Mouse (Mus musculus) heart, embryonic 14.5 days (tissue): Measurements from ENCODE around the gene Togaram2. TPM values are rescaled to one million over a fixed set of nuclear protein-coding genes. Genes with fewer than 3 reads are reported as not detected.

Experiments
- ATAC-seq: fragments of 200-750 bp; cut with Nextera tagmentation; 2 replicates; pipeline ENCODE4 v1.8.0; 2017; ENCODE audit warnings: low read depth, moderate TSS enrichment; ENCODE audit not compliant: insufficient number of reproducible peaks, insufficient read depth, low FRiP score
- H3K27ac ChIP-seq, 2 experiments: fragments of 200-500 bp in 1 of 2; fragments of 300-500 bp in 1 of 2; sonication (generic) in 1 of 2; replicated peaks in 1 of 2; 2 replicates each; pipeline ENCODE4 v1.5.1; 2012 to 2014; ENCODE audit warnings: low read depth in 2 of 2, low read length in 2 of 2, control low read depth in 1 of 2, mild to moderate bottlenecking in 1 of 2, mixed read lengths in 1 of 2; ENCODE audit not compliant: control insufficient read depth in 1 of 2, insufficient read depth in 1 of 2
- H3K27me3 ChIP-seq: fragments of 300-500 bp; sonication (generic); 2 replicates; pipeline ENCODE4 v1.6.1; 2014; ENCODE audit warnings: mild to moderate bottlenecking, low read length, control low read depth; ENCODE audit not compliant: control insufficient read depth, insufficient read depth
- H3K36me3 ChIP-seq: fragments of 300-500 bp; sonication (generic); 2 replicates; pipeline ENCODE4 v1.6.1; 2014; ENCODE audit warnings: mild to moderate bottlenecking, control low read depth, low read length, mixed read lengths; ENCODE audit not compliant: control insufficient read depth, insufficient read depth
- H3K4me1 ChIP-seq, 2 experiments: fragments of 200-500 bp in 1 of 2; fragments of 300-500 bp in 1 of 2; sonication (generic) in 1 of 2; 2 replicates each; pipeline ENCODE4 v1.6.1; 2012 to 2014; ENCODE audit warnings: low read length in 2 of 2, control low read depth in 1 of 2, mixed read lengths in 1 of 2; ENCODE audit not compliant: control insufficient read depth in 2 of 2, insufficient read depth in 2 of 2
- H3K4me2 ChIP-seq: fragments of 300-500 bp; sonication (generic); 2 replicates; pipeline ENCODE4 v1.6.1; 2014; ENCODE audit warnings: mild to moderate bottlenecking, low read length
- H3K4me3 ChIP-seq, 2 experiments: fragments of 200-500 bp in 1 of 2; fragments of 300-500 bp in 1 of 2; sonication (generic) in 1 of 2; 2 replicates each; pipeline ENCODE4 v1.5.1; 2012 to 2014; ENCODE audit warnings: low read length in 2 of 2, mild to moderate bottlenecking in 2 of 2, control low read depth in 1 of 2, low read depth in 1 of 2, moderate library complexity in 1 of 2; ENCODE audit not compliant: control insufficient read depth in 1 of 2, insufficient read depth in 1 of 2
- H3K9ac ChIP-seq: fragments of 300-500 bp; sonication (generic); 2 replicates; pipeline ENCODE4 v1.6.1; 2014; ENCODE audit warnings: mild to moderate bottlenecking, low read length
- H3K9me3 ChIP-seq: fragments of 300-500 bp; sonication (generic); 2 replicates; pipeline ENCODE4 v1.6.1; 2016; ENCODE audit warnings: low read length, control low read depth; ENCODE audit not compliant: control insufficient read depth
- WGBS: fragments of 180-500 bp; shearing (Covaris S2); extraction: QIAGEN DNeasy Blood & Tissue Kit; methylation state at CpG from one replicate; pipeline ENCODE4 v1.1.7; 2014; 5-methylcytosine and 5-hydroxymethylcytosine counted together
- polyA plus RNA-seq: library from polyadenylated mRNA; unstranded; fragments of >200 nt; fragmentation: Nextera tagmentation; extraction: Ambion mirVana; gene quantifications from 2 replicates; pipeline ENCODE4 v1.2.1, GENCODE M21; 2014

The Togaram2 gene
- polyA plus RNA-seq, 1 experiment from 2014 or later, result 2.8 TPM

DNA sequence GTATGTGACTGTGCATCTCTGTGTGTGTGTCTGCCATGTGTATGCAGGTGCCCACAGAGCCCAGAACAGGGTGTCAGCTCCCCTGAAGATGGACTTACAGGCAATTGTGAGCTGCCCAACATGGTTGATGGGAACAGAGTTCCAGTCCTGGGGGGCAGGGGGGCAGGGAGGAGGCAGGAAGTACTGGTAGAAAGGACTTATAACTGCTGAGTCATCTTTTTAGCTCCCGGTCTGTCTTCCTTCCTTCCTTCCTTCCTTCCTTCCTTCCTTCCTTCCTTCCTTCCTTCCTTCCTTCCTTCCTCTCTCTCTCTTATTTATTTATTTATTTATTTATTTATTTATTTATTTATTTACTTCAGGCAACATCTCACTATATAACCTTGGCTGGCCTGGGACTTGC, 8.9 kb upstream of the Togaram2 start:
- H3K27me3 ChIP-seq, result no peaks in the 10 kb centered on the region
- H3K4me3 ChIP-seq, result no peak overlapping the region
- no peak overlapping the region for H3K9ac ChIP-seq
- H3K4me1 ChIP-seq, result peaks cover 0 to 6% of the 10 kb centered on the region in 2 experiments; a peak in 1 of 4 replicates
- no peak overlapping the region for H3K4me2 ChIP-seq
- WGBS, result 82% methylated on average over 1 of the region's 1 CpGs
- no peak overlapping the region for H3K27ac ChIP-seq
- peaks cover 8% of the 10 kb centered on the region; the same call in 1 of the 2 replicates for H3K36me3 ChIP-seq
- ATAC-seq, result no peak
- H3K9me3 ChIP-seq, result no peaks in the 10 kb centered on the region

DNA sequence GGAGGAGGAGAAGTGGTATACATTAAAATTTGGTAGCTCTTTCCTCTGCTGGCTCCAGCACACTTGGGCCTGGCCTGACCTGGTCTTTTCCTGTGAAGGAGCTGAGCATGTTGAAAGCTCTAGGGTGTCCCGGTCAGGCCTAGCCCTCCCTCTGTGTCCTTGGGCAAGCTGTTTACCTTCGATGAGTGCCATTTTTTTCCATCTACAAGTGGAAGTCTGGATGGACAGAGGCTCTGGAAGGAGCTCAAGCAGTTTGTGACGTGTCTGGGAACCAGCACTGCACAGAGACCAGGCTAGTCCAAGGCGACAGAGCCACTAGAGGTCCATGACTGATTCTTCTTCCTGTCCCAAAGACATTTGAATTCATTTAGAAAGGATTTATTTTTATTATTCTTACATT, 7.9 kb upstream of the Togaram2 start:
- Histone ChIP-seq H3K4me2 (no peak overlapping the region), H3K9me3 (no peaks in the 10 kb centered on the region), H3K4me1 (peaks cover 0 to 6% of the 10 kb centered on the region in 2 experiments; a peak in 1 of 4 replicates), H3K9ac (no peak overlapping the region), H3K27ac (no peak overlapping the region), H3K36me3 (no peaks in the 10 kb centered on the region), H3K4me3 (no peak overlapping the region), H3K27me3 (no peaks in the 10 kb centered on the region)
- ATAC-seq, result no peak
- 84% methylated on average over 4 of the region's 4 CpGs for WGBS

DNA sequence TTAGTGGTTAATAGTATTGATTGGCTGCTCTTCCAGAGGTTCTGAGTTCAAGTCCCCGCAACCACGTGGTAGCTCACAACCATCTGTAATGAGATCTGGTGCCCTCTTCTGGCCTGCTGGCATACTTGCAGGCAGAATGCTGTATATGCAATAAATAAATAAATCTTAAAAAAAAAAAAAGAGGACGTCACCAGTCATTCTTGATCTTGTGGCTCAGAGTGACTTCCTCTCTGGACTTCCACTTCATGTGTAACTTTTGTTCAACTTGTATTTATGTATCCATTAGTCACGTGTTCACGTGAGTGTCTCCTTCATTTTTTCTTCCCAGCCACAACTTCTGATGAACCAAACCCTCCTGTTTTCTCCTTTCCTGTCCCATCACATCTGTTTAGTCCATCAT, 3.5 kb upstream of the Togaram2 start:
- no peak overlapping the region for H3K4me3 ChIP-seq
- H3K27me3 ChIP-seq, result no peaks in the 10 kb centered on the region
- H3K9ac ChIP-seq, result no peak overlapping the region
- no peaks in the 10 kb centered on the region for H3K36me3 ChIP-seq
- peaks cover 6 to 11% of the 10 kb centered on the region in 2 experiments; a peak in 2 of 4 replicates for H3K4me1 ChIP-seq
- H3K4me2 ChIP-seq, result no peak overlapping the region
- no peak for ATAC-seq
- H3K27ac ChIP-seq, result no peak overlapping the region
- 89% methylated on average over 5 of the region's 5 CpGs for WGBS
- no peaks in the 10 kb centered on the region for H3K9me3 ChIP-seq

DNA sequence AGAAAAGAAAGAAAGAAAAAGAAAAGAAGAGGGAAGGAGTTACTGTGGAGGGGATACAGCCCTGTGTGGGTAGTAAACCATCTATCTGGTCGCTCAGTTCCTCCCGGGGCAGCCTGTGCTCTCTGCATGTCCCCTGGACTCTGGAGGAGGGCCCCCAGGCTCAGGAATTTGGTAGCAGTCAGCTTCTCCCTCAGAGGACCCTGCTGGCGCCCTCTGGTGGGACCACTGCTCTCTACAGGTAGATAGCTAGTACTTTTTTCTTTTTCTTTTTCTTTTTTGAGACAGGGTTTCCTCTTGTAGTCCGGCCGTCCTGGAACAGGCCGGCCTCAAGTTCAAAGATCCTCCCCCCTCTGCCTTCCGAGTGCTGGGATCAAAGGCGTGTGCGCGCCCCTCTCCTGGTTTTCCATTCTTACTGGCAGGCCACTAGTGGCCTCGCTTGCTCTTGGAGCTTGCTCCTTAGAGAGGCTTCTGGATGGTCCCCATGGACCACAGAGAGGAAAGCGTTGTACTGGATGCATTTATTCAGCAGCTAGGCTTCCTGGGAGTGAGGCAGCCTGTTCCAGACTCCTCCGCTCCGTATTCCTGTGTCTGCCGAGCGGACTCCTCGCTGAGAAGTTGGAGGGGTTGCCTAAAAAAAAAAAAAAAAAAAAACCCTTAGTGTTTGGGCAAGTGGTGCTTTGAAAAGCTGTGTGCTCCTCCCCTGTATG, 1.1 kb upstream of the Togaram2 start:
- Histone ChIP-seq H3K4me3 (no peak overlapping the region), H3K36me3 (no peaks in the 10 kb centered on the region), H3K9me3 (no peaks in the 10 kb centered on the region), H3K4me2 (no peak overlapping the region), H3K9ac (no peak overlapping the region), H3K4me1 (peaks cover 6 to 11% of the 10 kb centered on the region in 2 experiments; a peak in 2 of 4 replicates), H3K27me3 (no peaks in the 10 kb centered on the region), H3K27ac (no peak overlapping the region)
- WGBS, result 52% methylated on average over 17 of the region's 17 CpGs
- ATAC-seq, result no peak

DNA sequence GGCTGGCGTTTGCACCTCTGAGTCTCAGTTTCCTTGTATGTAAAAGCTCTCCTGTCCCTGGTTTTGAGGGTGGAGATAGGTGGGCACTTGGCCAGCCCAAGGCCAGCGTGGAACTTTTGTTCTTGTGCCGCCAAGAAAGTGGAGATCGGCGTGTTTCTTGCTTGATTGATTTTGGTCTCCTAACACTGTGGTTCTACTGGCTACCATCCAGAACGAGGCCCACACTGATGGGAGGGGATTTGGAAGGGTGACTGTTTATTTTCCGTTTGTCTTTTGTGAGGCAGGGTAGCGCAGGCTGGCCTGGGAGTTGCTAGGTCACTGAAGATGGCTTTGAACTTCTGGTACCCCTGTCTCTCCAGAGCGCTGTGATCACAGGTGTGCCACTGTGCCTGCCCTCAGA, 875 bp downstream of the Togaram2 start:
- Histone ChIP-seq H3K36me3 (no peaks in the 10 kb centered on the region), H3K9me3 (no peaks in the 10 kb centered on the region), H3K4me3 (no peak overlapping the region), H3K27me3 (no peaks in the 10 kb centered on the region), H3K27ac (no peak overlapping the region), H3K9ac (no peak overlapping the region), H3K4me1 (peaks cover 6 to 11% of the 10 kb centered on the region in 2 experiments; a peak in 2 of 4 replicates), H3K4me2 (no peak overlapping the region)
- 71% methylated on average over 9 of the region's 9 CpGs for WGBS
- ATAC-seq, result no peak

DNA sequence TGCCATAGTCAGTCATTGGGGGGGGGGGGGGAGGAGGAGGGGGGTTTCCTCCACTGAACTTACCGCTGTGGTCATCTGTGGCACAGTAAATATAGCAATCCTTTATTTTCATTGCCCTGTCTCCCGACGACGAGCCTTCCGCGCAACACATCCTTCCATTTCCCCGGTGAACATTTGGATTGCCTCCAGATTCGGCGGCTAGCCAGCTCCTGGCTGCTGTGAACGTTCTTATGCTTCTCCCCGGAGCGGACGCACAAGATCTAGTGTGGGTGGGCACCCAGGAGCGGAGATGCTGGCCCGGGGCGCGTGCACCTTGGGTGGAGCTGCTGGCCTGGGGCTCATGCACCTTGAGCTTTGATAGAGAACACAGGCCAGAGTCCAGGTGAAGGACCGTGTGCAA, 1.8 kb downstream of the Togaram2 start:
- 84% methylated on average over 18 of the region's 18 CpGs for WGBS
- no peak overlapping the region for H3K4me2 ChIP-seq
- no peak for ATAC-seq
- H3K9me3 ChIP-seq, result no peaks in the 10 kb centered on the region
- no peak overlapping the region for H3K27ac ChIP-seq
- no peaks in the 10 kb centered on the region for H3K27me3 ChIP-seq
- H3K9ac ChIP-seq, result no peak overlapping the region
- H3K36me3 ChIP-seq, result no peaks in the 10 kb centered on the region
- H3K4me3 ChIP-seq, result no peak overlapping the region
- peaks cover 6 to 11% of the 10 kb centered on the region in 2 experiments; a peak in 2 of 4 replicates for H3K4me1 ChIP-seq

DNA sequence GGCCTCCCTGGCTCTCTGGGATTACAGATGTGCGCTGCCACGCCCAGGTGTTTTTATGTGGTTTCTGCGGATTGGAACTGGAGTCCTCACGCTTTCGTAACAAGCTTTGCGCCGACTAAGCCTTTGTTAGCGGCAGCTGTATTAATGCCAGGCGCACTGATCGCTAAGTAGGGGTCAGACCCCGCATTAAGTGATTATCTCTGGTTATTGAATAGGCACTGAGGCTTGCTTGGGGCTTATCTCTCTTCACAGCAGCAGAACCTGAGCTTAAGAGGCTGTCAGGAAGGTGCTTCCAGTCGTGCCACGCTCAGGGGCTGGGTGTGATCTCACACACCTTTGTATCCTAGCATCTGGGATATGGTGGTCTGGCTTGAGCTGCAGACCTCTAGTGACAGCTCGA, 8.6 kb downstream of the Togaram2 start:
- 66% methylated on average over 14 of the region's 14 CpGs for WGBS
- no peak for ATAC-seq
- H3K4me3 ChIP-seq, result no peak overlapping the region
- H3K9ac ChIP-seq, result no peak overlapping the region
- no peak overlapping the region for H3K4me2 ChIP-seq
- peaks cover 13 to 16% of the 10 kb centered on the region in 2 experiments for H3K4me1 ChIP-seq
- no peaks in the 10 kb centered on the region for H3K36me3 ChIP-seq
- H3K27ac ChIP-seq, result no peak overlapping the region
- no peaks in the 10 kb centered on the region for H3K27me3 ChIP-seq
- H3K9me3 ChIP-seq, result no peaks in the 10 kb centered on the region

DNA sequence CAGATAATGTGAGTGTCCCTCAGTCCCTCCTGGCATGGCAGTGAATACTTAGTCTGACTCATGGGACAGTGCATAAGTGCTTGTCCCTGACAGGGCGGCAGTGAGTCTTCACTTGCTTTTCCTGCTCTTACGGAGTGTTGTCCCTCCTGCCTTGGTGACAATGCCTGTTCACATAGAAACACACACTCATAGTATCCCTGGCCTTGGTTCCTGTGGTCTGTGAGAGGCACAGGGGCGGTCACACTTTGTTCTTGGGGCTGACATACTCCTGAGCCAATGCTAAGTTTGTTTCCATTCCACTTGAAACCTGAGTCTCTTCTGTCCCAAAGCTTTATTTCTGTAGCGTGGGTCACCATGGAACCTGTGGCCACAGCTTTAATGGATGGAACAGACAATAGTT, 9.3 kb downstream of the Togaram2 start:
- 89% methylated on average over 4 of the region's 4 CpGs for WGBS
- Histone ChIP-seq H3K4me2 (no peak overlapping the region), H3K4me1 (peaks cover 13 to 16% of the 10 kb centered on the region in 2 experiments), H3K36me3 (no peaks in the 10 kb centered on the region), H3K9ac (no peak overlapping the region), H3K27me3 (no peaks in the 10 kb centered on the region), H3K27ac (no peak overlapping the region), H3K9me3 (no peaks in the 10 kb centered on the region), H3K4me3 (no peak overlapping the region)
- no peak for ATAC-seq
